Mouse (Mus musculus): Measurements from ENCODE around the gene Pcp4l1.

- TF ChIP-seq CTCF (IDR thresholded peaks at IDR 0.05; ENCODE audit: insufficient read depth, low read depth, low read length) (no peak), POLR2A (IDR thresholded peaks at IDR 0.05; ENCODE audit: insufficient read depth, low read depth, low read length) (no peak)
These were observed 8.0 kb downstream of the Pcp4l1 start for GRCm38 (mm10) chr1:171187851-171188700.

Data from olfactory bulb, adult 2 months (tissue).